ENCODE assay signal across 10 mouse cellular contexts in genomic region chr14:55106990-55107389, GRCm38 (mm10). TPM values are rescaled to one million over a fixed set of nuclear protein-coding genes. Genes with fewer than 3 reads are reported as not detected.
DNase-seq lines count a peak whose midpoint lies in the region; ATAC-seq and TF ChIP-seq lines count a peak whose summit lies in the region.
"Had no signal": no experiment of that assay in that cellular context is flagged by ENCODE, and none has a peak within 500 bp of the region (broad histone marks: within the 10 kb centered on the region; RNA-seq: fewer than 3 reads in every experiment).

No protein-coding gene starts in this region.

- no peaks in the 10 kb centered on the region for H3K9me3 ChIP-seq in hindbrain, postnatal 0 days (ENCODE audit: low read length)
- no peaks in the 10 kb centered on the region for H3K9me3 ChIP-seq in hindbrain, embryonic 12.5 days (replicated peaks)
- H3K9me3 ChIP-seq in neural tube, embryonic 15.5 days (replicated peaks): no peaks in the 10 kb centered on the region
- H3K9me3 ChIP-seq: heart, embryonic 10.5 days had no signal

- H3K4me3 ChIP-seq in hindbrain, postnatal 0 days (ENCODE audit: low read length): no peak overlapping the region
- no peak overlapping the region for H3K4me3 ChIP-seq in hindbrain, embryonic 12.5 days
- H3K4me3 ChIP-seq in neural tube, embryonic 15.5 days (replicated peaks): no peak overlapping the region

- H3K27me3 ChIP-seq in hindbrain, postnatal 0 days (ENCODE audit: insufficient read depth, low read length): no peaks in the 10 kb centered on the region
- H3K27me3 ChIP-seq in hindbrain, embryonic 12.5 days: peaks cover 22% of the 10 kb centered on the region
- H3K27me3 ChIP-seq in neural tube, embryonic 15.5 days (replicated peaks): no peaks in the 10 kb centered on the region

- H3K36me3 ChIP-seq in hindbrain, postnatal 0 days (ENCODE audit: insufficient read depth, low read length): no peaks in the 10 kb centered on the region
- no peaks in the 10 kb centered on the region for H3K36me3 ChIP-seq in hindbrain, embryonic 12.5 days
- H3K36me3 ChIP-seq in neural tube, embryonic 15.5 days: no peaks in the 10 kb centered on the region; the same call in 1 of the 2 replicates

- no peak overlapping the region for H3K9ac ChIP-seq in hindbrain, postnatal 0 days (replicated peaks; ENCODE audit: low read length)
- H3K9ac ChIP-seq in hindbrain, embryonic 12.5 days: no peak overlapping the region
- no peak overlapping the region; the same call in 1 of the 2 replicates for H3K9ac ChIP-seq in neural tube, embryonic 15.5 days (replicated peaks)

- TF ChIP-seq CTCF in hindbrain, postnatal 0 days (IDR thresholded peaks at IDR 0.05; ENCODE audit: low read depth): no peak

- no peak overlapping the region for H3K4me2 ChIP-seq in hindbrain, postnatal 0 days (ENCODE audit: low read depth, low read length)
- H3K4me2 ChIP-seq in hindbrain, embryonic 12.5 days (replicated peaks): no peak overlapping the region; the same call in 1 of the 2 replicates
- no peak overlapping the region for H3K4me2 ChIP-seq in neural tube, embryonic 15.5 days

- H3K27ac ChIP-seq in hindbrain, postnatal 0 days: peak overlapping the region; percentile 45; the same call in 1 of the 2 replicates
- no peak overlapping the region for H3K27ac ChIP-seq in hindbrain, embryonic 12.5 days
- H3K27ac ChIP-seq in neural tube, embryonic 15.5 days (replicated peaks): peak overlapping the region; percentile 23; the same call in 1 of the 2 replicates

- peak; percentile 40 to 42 for DNase-seq in cerebellum, postnatal 10 days
- no peak for DNase-seq in cerebellum, postnatal 36 days
- no peak for DNase-seq in hindbrain, postnatal 0 days (ENCODE audit: low spot score)
- DNase-seq in neural tube, embryonic 10.5 days (ENCODE audit: extremely low spot score, low spot score): no peak
- no peak for DNase-seq in c-Kit-positive CD71-positive TER-119-positive erythroid progenitor cells, embryonic 14.5 days (ENCODE audit: low spot score)
- no peak for DNase-seq in gastrocnemius, postnatal 4 days (ENCODE audit: low spot score in 2 of 2)

- 61% methylated on average over 8 of the region's 8 CpGs for WGBS in hindbrain, postnatal 0 days
- 64% methylated on average over 8 of the region's 8 CpGs for WGBS in hindbrain, embryonic 12.5 days
- WGBS in neural tube, embryonic 15.5 days: 81% methylated on average over 8 of the region's 8 CpGs

- no peak for ATAC-seq in hindbrain, postnatal 0 days
- ATAC-seq in hindbrain, embryonic 12.5 days (ENCODE audit: low FRiP score): no peak
- no peak for ATAC-seq in neural tube, embryonic 15.5 days (ENCODE audit: low FRiP score)

- H3K4me1 ChIP-seq in hindbrain, postnatal 0 days (ENCODE audit: insufficient read depth, low read length): peaks cover 30% of the 10 kb centered on the region
- H3K4me1 ChIP-seq in hindbrain, embryonic 12.5 days: peaks cover 40% of the 10 kb centered on the region
- H3K4me1 ChIP-seq in neural tube, embryonic 15.5 days: peaks cover 63% of the 10 kb centered on the region

RNA-seq across cellular contexts. Expression of gene Ap1g2, which starts 0.6 kb away (rescaled TPM):
- total RNA-seq in hindbrain, postnatal 0 days (2014; rRNA removed): 5.7 and 6.5 TPM in 2 replicates
- 5.9 and 6.1 TPM in 2 replicates for polyA plus RNA-seq in hindbrain, postnatal 0 days (2015; fragmentation: Nextera tagmentation; extraction: Ambion mirVana)
- 9.4 and 10.1 TPM in 2 replicates for polyA plus RNA-seq in hindbrain, embryonic 12.5 days (2016; fragmentation: Nextera tagmentation; extraction: Ambion mirVana)
- 6.2 and 12.4 TPM in 2 replicates for polyA plus RNA-seq in neural tube, embryonic 15.5 days (2015; fragmentation: Nextera tagmentation; extraction: Ambion mirVana)
- total RNA-seq in gastrocnemius, postnatal 4 days (2021): 1 to 10 TPM; 6.5 to 8.3 TPM

RNA-seq across cellular contexts. Expression of gene Jph4, which starts 9.7 kb away (rescaled TPM):
- total RNA-seq in hindbrain, postnatal 0 days (2014; rRNA removed): 124 and 126 TPM in 2 replicates
- polyA plus RNA-seq in hindbrain, postnatal 0 days (2015; fragmentation: Nextera tagmentation; extraction: Ambion mirVana): 28.3 and 29.4 TPM in 2 replicates
- 10.5 and 11.5 TPM in 2 replicates for polyA plus RNA-seq in hindbrain, embryonic 12.5 days (2016; fragmentation: Nextera tagmentation; extraction: Ambion mirVana)
- 30.6 and 37.0 TPM in 2 replicates for polyA plus RNA-seq in neural tube, embryonic 15.5 days (2015; fragmentation: Nextera tagmentation; extraction: Ambion mirVana)
- 1 to 10 TPM; 1.3 to 2.0 TPM for total RNA-seq in gastrocnemius, postnatal 4 days (2021)
- total RNA-seq: MEL had no signal

RNA-seq across cellular contexts. Expression of gene Thtpa, which starts 12.4 kb away (rescaled TPM):
- 37.7 and 44.1 TPM in 2 replicates for total RNA-seq in hindbrain, postnatal 0 days (2014; rRNA removed)
- polyA plus RNA-seq in hindbrain, postnatal 0 days (2015; fragmentation: Nextera tagmentation; extraction: Ambion mirVana): 31.8 and 32.8 TPM in 2 replicates
- polyA plus RNA-seq in hindbrain, embryonic 12.5 days (2016; fragmentation: Nextera tagmentation; extraction: Ambion mirVana): 27.3 and 27.7 TPM in 2 replicates
- 27.9 and 31.6 TPM in 2 replicates for polyA plus RNA-seq in neural tube, embryonic 15.5 days (2015; fragmentation: Nextera tagmentation; extraction: Ambion mirVana)
- total RNA-seq in gastrocnemius, postnatal 4 days (2021): 10 to 100 TPM; 12.9 to 14.0 TPM

RNA-seq across cellular contexts. Expression of gene Zfhx2, which starts 14.9 kb away (rescaled TPM):
- total RNA-seq in hindbrain, postnatal 0 days (2014; rRNA removed): 10.7 and 10.9 TPM in 2 replicates
- polyA plus RNA-seq in hindbrain, postnatal 0 days (2015; fragmentation: Nextera tagmentation; extraction: Ambion mirVana): 8.1 and 8.4 TPM in 2 replicates
- 30.9 and 33.1 TPM in 2 replicates for polyA plus RNA-seq in hindbrain, embryonic 12.5 days (2016; fragmentation: Nextera tagmentation; extraction: Ambion mirVana)
- polyA plus RNA-seq in neural tube, embryonic 15.5 days (2015; fragmentation: Nextera tagmentation; extraction: Ambion mirVana): 20.3 and 24.5 TPM in 2 replicates
- 1 to 10 TPM; 2.9 to 4.0 TPM for total RNA-seq in gastrocnemius, postnatal 4 days (2021)

Comparison
In these comparisons a context has a peak if more than half of its experiments do, and no peak if none do; other contexts are left out.
1. DNase-seq: peak in cerebellum, postnatal 10 days (2 of 2); none in cerebellum, postnatal 36 days (0 of 2), hindbrain, postnatal 0 days (single experiment), neural tube, embryonic 10.5 days (single experiment), c-Kit-positive CD71-positive TER-119-positive erythroid progenitor cells, embryonic 14.5 days (single experiment) and gastrocnemius, postnatal 4 days (0 of 2).